Mouse (Mus musculus): ENCODE results near the gene Nexn.
A peak's percentile ranks its signal among the peaks of the same experiment; 100 is the strongest.
"Not testable (repeated sequence)": the region's sequence is repeated elsewhere in the genome, so short reads cannot be mapped to it uniquely, and the experiment has no call there.

Gene Nexn

DNA sequence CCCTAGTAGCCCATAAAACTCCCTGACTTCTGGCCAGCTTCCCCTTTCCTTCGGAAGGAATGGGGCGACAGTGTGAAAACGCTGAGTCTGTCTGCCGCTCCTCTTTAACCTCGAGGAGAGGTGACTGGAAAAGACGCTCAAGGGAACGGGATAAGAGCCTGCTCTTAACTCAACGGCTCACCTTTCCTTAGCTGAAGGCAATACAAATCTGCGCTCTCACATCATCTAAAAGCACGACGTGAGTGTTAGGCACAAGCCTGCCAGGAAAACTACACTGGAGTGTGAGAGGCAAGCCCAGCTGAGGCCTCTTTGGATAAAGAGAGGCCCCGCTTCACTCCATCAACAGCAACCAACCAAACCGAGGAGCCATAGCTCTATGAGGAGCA, at the start of gene Nexn:
Nexn (minus strand) TSS at position 315 of the 386 bp plus-strand sequence.
- DNase-seq, result peak in 1 of 2 experiments; percentile 14

- peak; percentile 89 to 91 for DNase-seq
Observed at GRCm38 (mm10) chr3:152315613-152316012, 49.5 kb upstream of the Nexn start.

DNA sequence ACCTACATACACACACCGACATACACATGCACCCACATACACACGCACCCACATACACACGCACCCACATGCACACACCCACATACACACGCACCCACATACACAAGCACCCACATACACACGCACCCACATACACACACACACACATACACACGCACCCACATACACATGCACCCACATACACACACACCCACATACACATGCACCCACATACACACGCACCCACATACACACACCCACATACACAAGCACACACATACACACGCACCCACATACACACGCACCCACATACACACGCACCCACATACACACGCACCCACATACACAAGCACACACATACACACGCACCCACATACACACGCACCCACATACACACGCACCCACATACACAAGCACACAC, 48.5 kb upstream of the Nexn start:
- DNase-seq, result not testable (repeated sequence)

GRCm38 (mm10) chr3:152309250-152309645, 43.1 kb upstream of the Nexn start:
- no peak for DNase-seq

DNA sequence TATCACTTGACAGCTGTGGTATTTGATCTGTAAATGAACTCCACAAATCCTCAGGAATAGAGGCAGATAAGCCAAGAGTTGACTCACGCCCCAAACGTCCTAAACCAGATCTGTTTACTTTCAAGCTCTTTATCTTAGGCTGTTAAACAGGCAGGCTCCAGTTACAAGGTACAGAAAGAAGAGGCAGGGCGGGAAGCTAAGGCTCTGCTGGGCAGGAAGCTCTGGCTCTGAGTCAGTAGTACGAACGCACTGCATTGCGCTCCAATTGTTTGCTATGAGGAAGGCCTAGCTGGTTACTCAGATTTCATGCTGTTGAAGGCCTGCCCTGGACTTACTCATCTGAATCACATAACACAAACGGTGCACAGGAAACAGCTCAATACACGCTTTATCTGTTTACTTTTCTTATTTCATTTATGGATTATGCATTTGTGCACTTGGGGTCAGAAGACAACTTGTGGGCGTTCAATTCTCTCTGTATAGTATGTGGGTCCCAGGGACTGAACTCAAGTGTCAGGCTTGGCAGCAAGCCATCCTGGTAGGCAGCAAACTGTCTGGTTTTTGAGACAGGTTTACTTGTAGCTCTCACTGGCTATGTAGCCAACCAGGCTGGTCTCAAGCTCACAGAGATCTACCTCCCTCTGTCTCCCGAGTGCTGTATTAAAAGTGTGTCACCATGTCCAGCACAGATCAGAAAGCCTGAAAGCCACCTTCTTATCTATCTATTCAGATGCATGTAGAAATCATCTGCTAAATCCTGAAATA, 42.5 kb upstream of the Nexn start:
- DNase-seq, result no peak

DNA sequence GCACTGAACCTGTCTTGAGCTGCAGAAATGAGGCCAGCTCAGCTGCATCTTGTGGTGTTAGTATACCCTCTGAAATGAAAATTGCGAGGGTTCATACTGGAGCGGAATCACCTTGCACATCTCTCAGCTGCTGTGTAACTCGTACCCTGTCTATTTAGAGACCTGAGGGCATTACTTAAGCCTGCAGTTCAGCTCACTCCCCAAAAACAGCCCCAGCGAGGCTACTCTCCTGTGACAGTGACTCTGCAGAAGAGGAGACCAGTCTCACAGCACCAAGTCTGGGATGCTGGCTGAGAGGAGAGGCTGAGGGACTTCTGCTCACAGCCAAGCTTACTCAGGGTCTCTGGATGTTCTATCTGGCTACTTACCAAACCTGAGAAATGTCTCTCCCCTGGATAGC, 39.8 kb upstream of the Nexn start:
- no peak for DNase-seq

DNA sequence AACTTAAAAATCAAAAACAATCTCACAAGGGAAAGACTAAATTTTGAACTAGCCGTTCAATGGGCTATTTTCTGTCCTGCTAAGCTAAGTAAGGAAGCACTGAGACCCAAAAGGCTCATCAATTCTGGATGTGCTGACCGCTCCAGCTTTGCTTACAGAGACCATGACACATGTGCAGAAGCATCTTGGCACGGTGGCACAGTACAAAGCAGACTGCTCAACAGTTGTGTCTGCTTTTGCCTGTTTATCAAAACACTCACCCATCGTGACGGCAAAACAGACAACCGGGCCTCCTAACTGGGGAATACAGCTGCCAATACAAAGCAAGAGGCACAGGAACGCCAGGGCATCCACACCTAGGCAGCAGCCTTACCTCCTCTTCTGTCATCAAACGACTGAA, 38.9 kb upstream of the Nexn start:
- DNase-seq, result no peak

- DNase-seq, result peak; percentile 20 to 33
Observed at GRCm38 (mm10) chr3:152304093-152304815, 38.1 kb upstream of the Nexn start.

DNA sequence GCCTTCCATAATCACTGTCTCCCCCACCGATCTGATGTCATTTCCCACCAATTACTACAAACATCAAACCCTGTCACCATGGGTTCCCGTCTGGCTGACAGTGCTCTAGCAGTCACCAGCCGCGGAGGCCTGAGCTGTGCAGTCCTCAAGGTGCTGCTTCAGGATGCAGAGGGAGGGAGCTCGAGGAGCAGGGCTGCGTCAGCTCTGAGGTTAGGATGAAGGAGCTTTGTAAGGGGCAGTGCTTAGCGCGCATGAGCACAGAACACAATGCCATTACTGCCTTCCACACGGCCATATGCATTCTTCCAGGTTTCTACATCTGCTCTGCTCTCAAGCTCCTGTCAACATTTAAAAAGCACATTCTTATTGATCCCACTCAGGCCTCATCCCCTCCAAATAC, 36.8 kb upstream of the Nexn start:
- DNase-seq, result no peak

DNA sequence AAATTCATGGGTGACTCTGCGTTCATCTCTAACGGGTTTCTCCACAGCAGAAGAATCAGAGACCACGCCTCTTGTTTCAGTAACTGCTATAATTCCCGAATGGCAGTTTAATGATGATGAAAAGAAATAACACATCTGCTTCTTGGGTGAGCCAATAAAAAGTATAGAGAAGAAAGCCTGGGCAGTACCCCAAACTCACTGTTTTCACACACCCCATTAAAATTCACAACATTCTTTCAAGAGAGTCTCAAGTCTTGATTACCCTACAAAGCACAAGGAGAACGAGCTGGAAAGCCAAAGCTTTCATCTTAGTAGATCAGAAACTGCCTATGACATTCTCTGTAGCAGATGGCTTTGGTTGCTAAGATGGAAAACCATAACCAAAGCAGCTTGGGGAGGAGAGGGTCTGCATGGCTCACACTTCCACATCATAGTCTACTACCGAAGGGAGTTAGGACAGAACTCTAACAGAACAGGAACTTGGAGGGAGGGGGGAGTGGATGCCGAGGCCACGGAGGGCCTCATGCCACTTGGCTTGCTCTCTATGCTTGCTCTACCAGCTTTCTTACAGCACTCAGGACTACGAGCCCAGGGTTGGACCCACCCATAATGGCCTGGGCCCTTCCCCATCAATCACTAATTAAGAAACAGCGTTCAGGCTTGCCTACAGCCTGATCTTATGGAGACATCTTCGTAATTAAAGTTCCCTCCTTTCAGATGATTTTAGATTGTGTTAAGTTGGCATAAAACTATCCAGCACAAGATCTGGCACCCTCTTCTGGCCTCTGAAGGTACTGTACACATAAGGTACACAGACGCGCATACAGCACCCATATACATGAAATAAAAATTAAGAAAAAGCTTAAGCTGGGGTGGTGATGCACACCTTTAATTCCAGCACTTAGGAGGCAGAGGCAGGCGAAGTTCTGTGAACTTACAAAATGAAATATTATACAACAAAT, 34.5 kb upstream of the Nexn start:
- DNase-seq, result peak in 1 of 2 experiments; percentile 20

DNA sequence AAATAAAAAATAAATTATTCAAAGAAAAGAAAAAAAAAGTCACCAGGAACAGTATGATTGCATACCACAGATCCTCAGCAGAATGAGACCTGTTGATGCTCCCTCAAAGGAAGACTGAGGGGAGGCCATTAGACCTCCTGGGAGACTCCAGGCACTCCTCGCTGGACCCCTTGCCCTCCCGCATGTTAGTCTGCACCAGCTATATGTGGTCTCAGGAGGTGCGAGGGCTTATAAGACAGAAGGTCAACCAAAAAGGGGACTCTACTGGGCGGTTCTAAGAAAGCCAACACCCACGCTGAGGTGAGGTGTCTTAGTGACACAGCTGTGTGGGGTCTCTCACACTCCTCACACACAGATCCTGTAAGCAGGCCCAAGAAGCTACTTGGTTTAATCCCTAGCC, 29.7 kb upstream of the Nexn start:
- no peak for DNase-seq

GRCm38 (mm10) chr3:152294400-152294799, 28.2 kb upstream of the Nexn start:
- DNase-seq, result no peak

- no peak for DNase-seq
Observed at GRCm38 (mm10) chr3:152293530-152294181, 27.5 kb upstream of the Nexn start.

DNA sequence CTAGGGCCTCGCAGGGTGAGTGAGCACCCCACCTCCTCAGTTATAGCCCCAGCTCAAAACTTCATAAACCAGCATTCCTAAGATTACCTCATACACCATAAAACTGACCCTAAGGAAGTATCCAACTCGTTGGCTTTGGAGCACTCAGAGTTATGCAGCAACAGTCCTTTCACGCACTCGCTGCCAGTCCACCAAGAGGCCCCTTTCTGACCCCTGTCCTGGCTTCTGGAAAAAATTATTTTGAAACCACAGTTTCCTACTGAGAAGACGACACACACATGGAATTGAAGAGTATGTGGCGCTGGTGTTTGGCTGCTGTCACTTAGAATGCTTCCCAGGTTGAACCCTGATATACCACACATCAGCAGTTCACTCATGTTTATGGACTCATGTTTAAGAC, 25.7 kb upstream of the Nexn start:
- DNase-seq, result no peak

GRCm38 (mm10) chr3:152290175-152290798, 24.1 kb upstream of the Nexn start:
- no peak for DNase-seq

DNA sequence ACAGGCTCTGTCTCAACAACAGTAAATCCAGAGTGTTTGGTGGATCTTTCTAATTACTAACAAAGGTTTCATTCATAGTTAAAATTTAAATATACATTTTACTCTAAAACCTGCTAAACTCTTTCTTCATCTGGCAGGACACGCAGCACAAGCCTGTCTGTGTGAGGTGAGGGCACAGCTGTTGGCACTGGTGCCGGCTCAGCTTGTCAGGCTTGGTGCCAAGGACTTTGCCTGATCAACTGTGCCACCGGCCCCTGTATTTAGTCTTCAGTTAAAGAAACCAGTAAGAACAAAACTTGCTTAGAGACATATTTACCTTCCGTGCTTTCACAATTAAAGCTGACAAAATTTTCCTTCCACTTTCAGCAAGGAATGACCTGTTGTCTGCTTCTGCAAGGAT, 22.6 kb upstream of the Nexn start:
- peak; percentile 54 to 72 for DNase-seq

DNA sequence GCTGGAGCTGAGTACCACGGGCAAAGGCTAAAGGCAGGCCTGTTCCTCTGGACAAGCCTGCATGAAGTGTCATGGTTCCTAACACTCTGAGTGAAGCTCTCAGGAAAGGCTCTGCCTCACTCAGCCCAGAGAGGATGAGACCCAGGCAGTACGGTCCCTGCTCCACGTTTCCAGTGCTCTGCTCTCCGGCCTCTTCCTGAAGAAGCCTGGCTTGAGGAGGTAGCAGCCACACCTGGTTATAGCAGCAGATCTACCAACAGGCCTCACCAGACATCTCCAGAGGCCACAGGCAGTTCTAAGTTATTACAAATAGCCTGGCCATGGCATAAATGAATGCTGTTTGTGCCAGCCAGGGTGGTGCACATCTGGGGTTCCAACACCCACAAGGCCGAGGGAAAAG, 22.1 kb upstream of the Nexn start:
- DNase-seq, result no peak

- peak in 1 of 2 experiments; percentile 20 for DNase-seq
Observed at GRCm38 (mm10) chr3:152287810-152288209, 21.7 kb upstream of the Nexn start.

GRCm38 (mm10) chr3:152284759-152285158, 18.6 kb upstream of the Nexn start:
- DNase-seq, result no peak

GRCm38 (mm10) chr3:152284306-152284705, 18.2 kb upstream of the Nexn start:
- DNase-seq, result no peak

- DNase-seq, result no peak
Observed at GRCm38 (mm10) chr3:152282126-152282525, 16.0 kb upstream of the Nexn start.

DNA sequence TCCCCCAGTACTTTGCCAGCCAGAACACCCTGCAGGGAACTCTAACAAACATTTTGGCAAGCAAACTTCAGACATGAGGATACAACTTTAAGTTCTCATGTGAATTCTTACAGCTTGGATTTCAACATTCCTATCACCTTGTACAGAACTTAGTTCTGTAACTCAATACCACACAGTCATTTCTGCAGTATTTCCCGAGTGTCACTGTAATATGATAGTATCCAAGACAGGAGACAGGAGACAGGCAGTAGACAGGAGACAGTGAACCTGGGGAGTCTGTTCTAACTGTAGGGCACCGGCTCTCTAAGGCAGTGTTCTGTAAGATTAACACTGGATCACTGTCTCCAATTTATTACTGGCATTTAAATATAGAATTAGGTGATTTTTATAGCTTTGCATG, 12.3 kb upstream of the Nexn start:
- DNase-seq, result no peak

All from kidney, postnatal 36 days (tissue).